Mouse (Mus musculus): ENCODE data around the gene Lrsam1.

DNA sequence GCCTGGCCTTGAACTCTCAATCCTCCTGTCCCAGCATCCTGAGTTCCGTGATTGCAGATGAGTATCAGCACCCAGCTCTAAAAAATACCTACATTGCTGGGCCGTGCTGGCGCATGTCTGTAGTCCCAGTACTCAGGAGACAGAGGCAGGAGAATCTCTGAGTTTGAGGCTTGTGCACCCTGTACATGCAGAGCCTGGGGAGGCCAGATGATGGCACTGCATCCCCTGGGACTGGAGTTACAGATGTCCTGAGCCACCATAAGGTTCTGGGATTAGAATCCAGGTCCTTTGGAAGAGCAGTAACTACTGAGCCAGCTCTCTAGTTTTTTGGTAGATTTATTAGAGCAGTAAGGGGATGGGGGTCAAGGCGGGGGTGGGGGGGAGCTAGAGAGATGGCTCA, 20.9 kb downstream of the Lrsam1 start:
- TF ChIP-seq ZC3H11A (IDR thresholded peaks at IDR 0.05; ENCODE audit: borderline replicate concordance, low read depth, low read length) (no peak), CHD2 (IDR thresholded peaks at IDR 0.05; ENCODE audit: low read depth, low read length) (no peak), ZNF384 (IDR thresholded peaks at IDR 0.05; ENCODE audit: low read depth, low read length) (no peak), HCFC1 (IDR thresholded peaks at IDR 0.05; ENCODE audit: borderline replicate concordance, insufficient read depth, low read length) (no peak)
